Mouse (Mus musculus) forebrain, embryonic 14.5 days (tissue): ENCODE data around the gene Ecpas. TPM values are rescaled to one million over a fixed set of nuclear protein-coding genes. Genes with fewer than 3 reads are reported as not detected.
A peak's percentile ranks its signal among the peaks of the same experiment; 100 is the strongest.

Experiments
- ATAC-seq: fragments of 200-750 bp; cut with Nextera tagmentation; 2 replicates; pipeline ENCODE4 v1.8.0; 2017; ENCODE audit warnings: mild to moderate bottlenecking, moderate library complexity
- DNase-seq: peaks from one replicate; pipeline ENCODE4 v3.0.0-alpha.2; 2015; ENCODE audit warnings: low spot score
- H3K27ac ChIP-seq: fragments of 300-500 bp; sonication (generic); 2 replicates; pipeline ENCODE4 v1.5.1; 2014; ENCODE audit warnings: low read depth, mild to moderate bottlenecking, control low read depth, low read length, moderate library complexity
- H3K27me3 ChIP-seq: fragments of 300-500 bp; sonication (generic); replicated peaks from 2 replicates; pipeline ENCODE4 v1.6.1; 2014; ENCODE audit warnings: low read length, control low read depth, mixed read lengths; ENCODE audit not compliant: control insufficient read depth, insufficient read depth
- H3K36me3 ChIP-seq: fragments of 300-500 bp; sonication (generic); 2 replicates; pipeline ENCODE4 v1.6.1; 2014; ENCODE audit warnings: low read length, control low read depth; ENCODE audit not compliant: control insufficient read depth, insufficient read depth
- H3K4me1 ChIP-seq: fragments of 300-500 bp; sonication (generic); 2 replicates; pipeline ENCODE4 v1.6.1; 2014; ENCODE audit warnings: antibody characterized with exemption, low read length, control low read depth; ENCODE audit not compliant: control insufficient read depth, insufficient read depth
- H3K4me2 ChIP-seq: fragments of 300-500 bp; sonication (generic); 2 replicates; pipeline ENCODE4 v1.6.1; 2014; ENCODE audit warnings: mild to moderate bottlenecking, control low read depth, low read length
- H3K4me3 ChIP-seq: fragments of 300-500 bp; sonication (generic); 2 replicates; pipeline ENCODE4 v1.5.1; 2014; ENCODE audit warnings: low read depth, low read length, control low read depth
- H3K9ac ChIP-seq: fragments of 300-500 bp; sonication (generic); 2 replicates; pipeline ENCODE4 v1.6.1; 2014; ENCODE audit warnings: mild to moderate bottlenecking, low read length, control low read depth, moderate library complexity
- H3K9me3 ChIP-seq: fragments of 300-500 bp; sonication (generic); replicated peaks from 2 replicates; pipeline ENCODE4 v1.6.1; 2016; ENCODE audit warnings: low read length, control low read depth, mixed read lengths; ENCODE audit not compliant: control insufficient read depth
- WGBS: fragments of 180-500 bp; shearing (Covaris S2); extraction: QIAGEN DNeasy Blood & Tissue Kit; methylation state at CpG from one replicate; pipeline ENCODE4 v1.1.7; 2014; 5-methylcytosine and 5-hydroxymethylcytosine counted together
- polyA plus RNA-seq: library from polyadenylated mRNA; unstranded; fragments of >200 nt; fragmentation: Nextera tagmentation; extraction: Ambion mirVana; gene quantifications from 2 replicates; pipeline ENCODE4 v1.2.1, GENCODE M21; 2014

Ecpas gene
- polyA plus RNA-seq, 1 experiment from 2014 or later = 26.7 TPM

DNA sequence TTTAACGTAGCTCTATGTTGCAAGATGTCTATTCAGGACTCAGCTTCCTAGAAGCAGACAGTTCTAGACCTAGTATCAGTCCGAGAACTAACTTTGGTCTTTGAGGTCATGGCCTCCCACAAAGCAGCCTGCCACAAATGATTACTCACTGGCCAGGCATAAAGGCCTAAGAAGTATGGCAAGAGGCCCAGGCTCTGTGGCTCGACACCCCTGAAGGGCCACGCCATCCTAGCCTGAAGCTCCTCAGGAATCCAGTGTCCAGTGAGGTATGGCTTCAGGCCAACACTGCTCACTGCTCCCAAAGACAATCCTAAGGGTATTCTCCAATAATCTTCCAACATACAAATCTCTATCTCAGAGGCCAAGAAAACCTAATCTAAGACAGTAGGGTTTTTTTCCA, 86.6 kb downstream of the Ecpas start:
- Histone ChIP-seq H3K9me3 (no peaks in the 10 kb centered on the region), H3K4me2 (no peak overlapping the region), H3K4me3 (no peak overlapping the region), H3K27me3 (no peaks in the 10 kb centered on the region), H3K27ac (no peak overlapping the region), H3K9ac (no peak overlapping the region), H3K36me3 (peaks cover 47% of the 10 kb centered on the region), H3K4me1 (no peaks in the 10 kb centered on the region)
- WGBS = 91% methylated on average over 4 of the region's 4 CpGs
- ATAC-seq = no peak
- DNase-seq = no peak

DNA sequence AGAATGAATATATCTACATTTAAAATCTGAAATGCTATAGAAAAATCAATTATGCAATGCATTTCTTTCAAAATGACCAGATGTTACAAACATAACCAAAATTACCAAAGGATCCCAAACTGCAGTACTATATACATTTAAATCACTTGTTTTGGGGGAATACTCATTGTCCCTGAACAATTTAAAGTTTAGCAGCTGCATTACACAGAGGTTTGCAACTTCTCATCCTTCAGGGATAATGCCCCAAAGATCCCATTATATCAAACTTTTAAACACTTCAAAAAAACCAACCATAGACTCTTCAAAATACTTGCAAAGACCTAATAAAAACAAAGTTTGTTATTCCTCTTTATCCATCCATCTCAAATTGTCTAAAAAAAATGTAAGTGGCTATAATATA, 124.9 kb downstream of the Ecpas start, which contains the start of gene Olfr267:
Olfr267 (minus strand) TSS at position 101 of the 400 bp plus-strand sequence.
- H3K4me2 ChIP-seq = no peak within 1 kb of the TSS
- DNase-seq (no peak), ATAC-seq (no peak)
- H3K9me3 ChIP-seq = no peaks in the 10 kb centered on the region
- no peaks in the 10 kb centered on the region for H3K4me1 ChIP-seq
- H3K4me3 ChIP-seq = no peak within 1 kb of the TSS
- H3K27ac ChIP-seq = no peak within 1 kb of the TSS
- no peak within 1 kb of the TSS for H3K9ac ChIP-seq
- H3K27me3 ChIP-seq = no peaks in the 10 kb centered on the region
- no peaks in the 10 kb centered on the region for H3K36me3 ChIP-seq

DNA sequence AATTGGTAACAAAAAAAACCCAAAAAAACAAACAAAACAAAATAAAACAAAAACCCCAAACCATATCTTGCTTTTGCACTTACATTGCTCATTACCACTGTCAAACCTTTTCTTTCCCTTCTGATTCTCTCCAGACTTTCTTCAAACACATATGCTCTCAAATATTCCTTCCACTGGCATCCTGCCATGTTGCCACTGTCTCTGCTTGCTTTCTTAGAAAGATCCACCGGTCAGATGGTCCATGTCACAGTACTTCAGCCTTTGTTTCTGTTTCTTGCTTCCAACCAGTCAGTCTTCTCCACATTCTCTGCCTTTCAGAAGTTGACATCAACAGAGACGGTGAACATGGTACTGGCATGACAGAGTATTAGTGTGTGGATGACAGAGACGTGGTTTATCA, 125.9 kb downstream of the Ecpas start:
- DNase-seq = no peak
- H3K27ac ChIP-seq = no peak overlapping the region

DNA sequence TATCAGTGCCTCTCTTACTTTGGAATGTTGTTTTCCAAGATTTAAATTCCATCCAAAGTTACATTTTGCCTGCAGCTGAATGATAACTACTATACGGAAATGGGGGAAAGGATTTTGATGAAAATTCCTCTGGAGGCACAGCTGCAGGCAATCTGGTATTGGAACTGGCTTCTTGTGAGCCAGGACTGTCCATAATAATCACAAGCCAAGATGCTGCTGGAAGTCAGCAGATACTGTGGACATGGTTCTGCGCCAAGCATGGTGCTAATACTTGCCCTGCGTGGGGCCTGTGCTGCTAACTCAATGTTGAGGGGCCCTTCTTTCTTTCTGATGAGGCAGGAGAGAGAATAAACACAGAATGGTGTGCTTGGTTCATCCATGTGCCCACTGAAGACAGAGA, 149.1 kb downstream of the Ecpas start:
- Histone ChIP-seq H3K4me3 (no peak overlapping the region), H3K4me2 (no peak overlapping the region), H3K9me3 (no peaks in the 10 kb centered on the region), H3K36me3 (no peaks in the 10 kb centered on the region), H3K9ac (no peak overlapping the region), H3K27ac (no peak overlapping the region), H3K27me3 (no peaks in the 10 kb centered on the region), H3K4me1 (no peaks in the 10 kb centered on the region)
- no peak for ATAC-seq
- WGBS = 94% methylated on average over 3 of the region's 3 CpGs
- DNase-seq = no peak

More for the DNA sequence above, 125.9 kb downstream of the Ecpas start:
- 80% methylated on average over 3 of the region's 3 CpGs for WGBS
- no peak overlapping the region for H3K4me3 ChIP-seq
- no peaks in the 10 kb centered on the region for H3K36me3 ChIP-seq
- H3K9ac ChIP-seq = no peak overlapping the region
- no peak for ATAC-seq
- no peaks in the 10 kb centered on the region for H3K27me3 ChIP-seq
- no peaks in the 10 kb centered on the region for H3K4me1 ChIP-seq
- no peaks in the 10 kb centered on the region for H3K9me3 ChIP-seq
- no peak overlapping the region for H3K4me2 ChIP-seq

DNA sequence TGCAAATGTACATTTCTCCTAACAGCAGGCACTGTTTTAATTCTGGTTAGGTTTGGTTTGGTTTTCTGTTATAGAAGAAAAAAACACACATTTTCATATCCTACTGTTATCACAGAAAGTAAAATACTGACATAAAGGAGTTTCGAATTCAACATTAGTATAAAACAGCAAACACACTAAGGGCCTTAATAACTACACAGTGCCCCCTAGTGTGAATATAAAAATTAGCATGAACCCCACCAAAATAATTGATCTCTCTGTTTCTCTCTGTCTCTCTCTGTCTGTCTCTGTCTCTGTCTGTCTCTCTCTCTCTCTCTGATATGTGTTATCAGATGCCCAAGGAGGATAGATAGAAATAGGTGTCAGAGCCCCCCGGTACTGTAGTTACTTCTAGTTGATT, 163.0 kb downstream of the Ecpas start:
- Histone ChIP-seq H3K27ac (no peak overlapping the region), H3K9ac (no peak overlapping the region), H3K4me3 (no peak overlapping the region), H3K4me1 (peaks cover 2% of the 10 kb centered on the region; the same call in 1 of the 2 replicates), H3K4me2 (no peak overlapping the region), H3K36me3 (no peaks in the 10 kb centered on the region), H3K9me3 (no peaks in the 10 kb centered on the region), H3K27me3 (no peaks in the 10 kb centered on the region)
- peak; percentile 67 for DNase-seq
- 57% methylated on average over 2 of the region's 2 CpGs for WGBS
- ATAC-seq = peak; percentile 50

DNA sequence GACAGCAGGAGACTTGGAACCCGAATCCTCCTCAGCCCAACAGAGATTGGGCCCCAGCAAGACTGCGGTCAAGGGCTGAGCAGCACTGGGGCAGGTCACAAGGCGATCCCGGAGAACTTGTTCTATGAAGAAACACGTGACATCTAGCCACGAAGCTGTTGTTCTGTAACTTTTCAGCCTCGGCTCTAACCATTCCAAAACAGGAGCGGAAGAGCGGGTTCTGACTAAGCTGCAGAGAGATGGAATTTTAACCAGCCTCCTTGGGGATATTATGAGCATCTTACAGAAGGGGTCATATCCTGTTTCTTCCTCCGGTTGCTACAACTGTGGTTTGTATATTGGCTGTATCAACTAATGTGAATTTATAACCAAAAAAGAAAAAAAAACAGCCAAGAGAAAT, 163.4 kb downstream of the Ecpas start:
- no peak overlapping the region for H3K4me3 ChIP-seq
- WGBS = 33% methylated on average over 10 of the region's 10 CpGs
- 0 out of 2 replicates have a peak, but pooled peaks have one; percentile 15 for ATAC-seq
- no peaks in the 10 kb centered on the region for H3K9me3 ChIP-seq
- H3K36me3 ChIP-seq = no peaks in the 10 kb centered on the region
- H3K4me1 ChIP-seq = peaks cover 2% of the 10 kb centered on the region; the same call in 1 of the 2 replicates
- H3K27ac ChIP-seq = no peak overlapping the region
- H3K27me3 ChIP-seq = no peaks in the 10 kb centered on the region
- H3K4me2 ChIP-seq = peak overlapping the region; percentile 28; the same call in 1 of the 2 replicates
- 0 out of 2 replicates have a peak overlapping the region, but pooled peaks have one; percentile 37 for H3K9ac ChIP-seq
- DNase-seq = no peak

Other genes with a start within 250 kb of the Ecpas start
- gene Olfr267, start 125.0 kb downstream of the Ecpas start, polyA plus RNA-seq = 0.24 TPM in 1 of 2 replicates, not detected in the other
- 0.62 and 1.2 TPM in 2 replicates for gene Zkscan16, start 30.9 kb upstream of the Ecpas start, polyA plus RNA-seq
- gene Ptgr1, start 74.4 kb upstream of the Ecpas start, polyA plus RNA-seq = 4.9 and 5.9 TPM in 2 replicates
- gene Dnajc25, start 82.3 kb upstream of the Ecpas start, polyA plus RNA-seq = 4.9 and 6.5 TPM in 2 replicates
- gene Gm20503, start 90.5 kb upstream of the Ecpas start, polyA plus RNA-seq = 1.5 and 5.3 TPM in 2 replicates
- gene Gng10, start 122.3 kb upstream of the Ecpas start, polyA plus RNA-seq = 204 and 233 TPM in 2 replicates
- gene AI481877, start 226.2 kb upstream of the Ecpas start, polyA plus RNA-seq = not detected in 2 replicates